Mouse (Mus musculus): ENCODE measurements at regions not wholly inside any gene's neighbourhood (a gene's known extent, or its start where the extent isn't known, plus 50 kb on each side); places are given as distances from the start of the nearest gene placed in this dataset.
A peak's percentile ranks its signal among the peaks of the same experiment; 100 is the strongest.

- DNase-seq (ENCODE audit: low spot score): no peak
Measured at GRCm38 (mm10) chr12:94469850-94470249, 1222.2 kb upstream of the Flrt2 start.

GRCm38 (mm10) chr12:94470981-94471380 is 1221.0 kb upstream of the Flrt2 start:
- DNase-seq (ENCODE audit: low spot score): no peak

- DNase-seq (ENCODE audit: low spot score): no peak
Measured at GRCm38 (mm10) chr12:94488721-94489120, 1203.3 kb upstream of the Flrt2 start.

- no peak for DNase-seq (ENCODE audit: low spot score)
Measured at GRCm38 (mm10) chr12:94508099-94508498, 1183.9 kb upstream of the Flrt2 start.

GRCm38 (mm10) chr12:94509855-94510254 is 1182.2 kb upstream of the Flrt2 start:
- no peak for DNase-seq (ENCODE audit: low spot score)

- DNase-seq (ENCODE audit: low spot score): no peak
Measured at GRCm38 (mm10) chr12:94544706-94545105, 1147.3 kb upstream of the Flrt2 start.

GRCm38 (mm10) chr12:94560374-94561194 is 1131.4 kb upstream of the Flrt2 start:
- DNase-seq (ENCODE audit: low spot score): no peak

GRCm38 (mm10) chr12:94574981-94575380 is 1117.0 kb upstream of the Flrt2 start:
- no peak for DNase-seq (ENCODE audit: low spot score)

- no peak for DNase-seq (ENCODE audit: low spot score)
Measured at GRCm38 (mm10) chr12:94580345-94580744, 1111.7 kb upstream of the Flrt2 start.

GRCm38 (mm10) chr12:94584309-94584708 is 1107.7 kb upstream of the Flrt2 start:
- DNase-seq (ENCODE audit: low spot score): no peak

GRCm38 (mm10) chr12:94587031-94587430 is 1105.0 kb upstream of the Flrt2 start:
- no peak for DNase-seq (ENCODE audit: low spot score)

- DNase-seq (ENCODE audit: low spot score): no peak
Measured at GRCm38 (mm10) chr12:94588599-94588998, 1103.4 kb upstream of the Flrt2 start.

GRCm38 (mm10) chr12:94589033-94589432 is 1103.0 kb upstream of the Flrt2 start:
- no peak for DNase-seq (ENCODE audit: low spot score)

GRCm38 (mm10) chr12:94605566-94605965 is 1086.5 kb upstream of the Flrt2 start:
- DNase-seq (ENCODE audit: low spot score): peak; percentile 1

- no peak for DNase-seq (ENCODE audit: low spot score)
Measured at GRCm38 (mm10) chr12:94636555-94636954, 1055.5 kb upstream of the Flrt2 start.

- DNase-seq (ENCODE audit: low spot score): no peak
Measured at GRCm38 (mm10) chr12:94640153-94640552, 1051.9 kb upstream of the Flrt2 start.

- no peak for DNase-seq (ENCODE audit: low spot score)
Measured at GRCm38 (mm10) chr12:94645302-94645701, 1046.7 kb upstream of the Flrt2 start.

GRCm38 (mm10) chr12:94670035-94670434 is 1022.0 kb upstream of the Flrt2 start:
- DNase-seq (ENCODE audit: low spot score): peak; percentile 41

- no peak for DNase-seq (ENCODE audit: low spot score)
Measured at GRCm38 (mm10) chr12:94674925-94675324, 1017.1 kb upstream of the Flrt2 start.

GRCm38 (mm10) chr12:94691341-94692029 is 1000.5 kb upstream of the Flrt2 start:
- DNase-seq (ENCODE audit: low spot score): no peak

GRCm38 (mm10) chr12:94731391-94731790 is 960.6 kb upstream of the Flrt2 start:
- peak; percentile 9 for DNase-seq (ENCODE audit: low spot score)

GRCm38 (mm10) chr12:94733179-94733578 is 958.8 kb upstream of the Flrt2 start:
- DNase-seq (ENCODE audit: low spot score): no peak

- no peak for DNase-seq (ENCODE audit: low spot score)
Measured at GRCm38 (mm10) chr12:94737263-94737662, 954.8 kb upstream of the Flrt2 start.

Measured in layer of hippocampus, adult 9-10 months (tissue).